Mouse (Mus musculus) heart, adult 8-10 months (tissue): ENCODE measurements around the gene BC055324. TPM values are rescaled to one million over a fixed set of nuclear protein-coding genes. Genes with fewer than 3 reads are reported as not detected.

Source experiments
- DNase-seq: peaks from one replicate; pipeline ENCODE4 v3.0.0; 2022; ENCODE audit warnings: low spot score
- total RNA-seq, 4 experiments: library from RNA; stranded (reverse); gene quantifications; 2 replicates each; pipeline ENCODE4 v1.2.4; 2022

BC055324 gene
- total RNA-seq, 4 experiments from 2014 or later = 0.55 to 1.0 (median 0.70) TPM

- DNase-seq = no peak
Observed at GRCm38 (mm10) chr1:163953396-163953795, 41.2 kb downstream of the BC055324 start.

- DNase-seq = no peak
Observed at GRCm38 (mm10) chr1:163942056-163942455, 52.5 kb downstream of the BC055324 start.

- no peak for DNase-seq
Observed at GRCm38 (mm10) chr1:163934591-163934990, 60.0 kb downstream of the BC055324 start.

- DNase-seq = no peak
Observed at GRCm38 (mm10) chr1:163931801-163932200, 62.8 kb downstream of the BC055324 start.

- DNase-seq = no peak
Observed at GRCm38 (mm10) chr1:163930458-163930794, 64.2 kb downstream of the BC055324 start.

GRCm38 (mm10) chr1:163929636-163930457 is 64.7 kb downstream of the BC055324 start:
- DNase-seq = peak; percentile 84

GRCm38 (mm10) chr1:163928846-163929245 is 65.8 kb downstream of the BC055324 start, which contains the start of gene Scyl3:
Gene Scyl3 (plus strand): TSS chr1:163929100.
- DNase-seq = no peak

- DNase-seq = no peak
Observed at GRCm38 (mm10) chr1:163924093-163924492, 70.5 kb downstream of the BC055324 start.

- no peak for DNase-seq
Observed at GRCm38 (mm10) chr1:163917349-163918160, 77.0 kb downstream of the BC055324 start.

GRCm38 (mm10) chr1:163911981-163912380 is 82.6 kb downstream of the BC055324 start:
- DNase-seq = no peak

GRCm38 (mm10) chr1:163910785-163911184 is 83.8 kb downstream of the BC055324 start:
- DNase-seq = no peak

- DNase-seq = peak; percentile 66
Observed at GRCm38 (mm10) chr1:163910343-163910742, 84.3 kb downstream of the BC055324 start.

GRCm38 (mm10) chr1:163908389-163908788 is 86.2 kb downstream of the BC055324 start:
- DNase-seq = no peak

- DNase-seq = no peak
Observed at GRCm38 (mm10) chr1:163907007-163907811, 87.4 kb downstream of the BC055324 start.

GRCm38 (mm10) chr1:163903411-163903810 is 91.2 kb downstream of the BC055324 start:
- no peak for DNase-seq

GRCm38 (mm10) chr1:163900168-163900567 is 94.4 kb downstream of the BC055324 start:
- no peak for DNase-seq

- DNase-seq = no peak
Observed at GRCm38 (mm10) chr1:163899575-163899974, 95.0 kb downstream of the BC055324 start.

- DNase-seq = no peak
Observed at GRCm38 (mm10) chr1:163898291-163898764, 96.3 kb downstream of the BC055324 start.
